Mouse (Mus musculus): ENCODE measurements around the gene Klhl6. TPM values are rescaled to one million over a fixed set of nuclear protein-coding genes. Genes with fewer than 3 reads are reported as not detected.

The Klhl6 gene
- total and polyA plus RNA-seq, 2 experiments from 2014 or later, result 2.4 to 2.7 TPM

- 81% methylated on average over 1 of the region's 1 CpGs for WGBS
- TF ChIP-seq CTCF (IDR thresholded peaks at IDR 0.05; ENCODE audit: low read depth), result no peak
- H3K9ac ChIP-seq (replicated peaks; ENCODE audit: low read length), result no peak overlapping the region
Measured at GRCm38 (mm10) chr16:19918286-19918685, 64.6 kb downstream of the Klhl6 start.

GRCm38 (mm10) chr16:19912582-19912981 lies 70.3 kb downstream of the Klhl6 start:
- ATAC-seq, result no peak
- no peak overlapping the region for H3K9ac ChIP-seq (replicated peaks; ENCODE audit: low read length)
- no peak overlapping the region for H3K4me2 ChIP-seq (ENCODE audit: low read depth, low read length)
- no peak overlapping the region for H3K27ac ChIP-seq
- TF ChIP-seq CTCF (IDR thresholded peaks at IDR 0.05; ENCODE audit: low read depth), result no peak
- no peaks in the 10 kb centered on the region for H3K27me3 ChIP-seq (ENCODE audit: insufficient read depth, low read length)
- H3K9me3 ChIP-seq (ENCODE audit: low read length), result no peaks in the 10 kb centered on the region
- WGBS, result 89% methylated on average over 2 of the region's 2 CpGs
- no peak overlapping the region for H3K4me3 ChIP-seq (ENCODE audit: low read length)
- no peaks in the 10 kb centered on the region for H3K4me1 ChIP-seq (ENCODE audit: insufficient read depth, low read length)
- no peak for DNase-seq (ENCODE audit: low spot score)
- no peaks in the 10 kb centered on the region for H3K36me3 ChIP-seq (ENCODE audit: insufficient read depth, low read length)

More at GRCm38 (mm10) chr16:19918286-19918685, 64.6 kb downstream of the Klhl6 start:
- DNase-seq (ENCODE audit: low spot score) (no peak), ATAC-seq (no peak)
- Histone ChIP-seq H3K27me3 (ENCODE audit: insufficient read depth, low read length) (no peaks in the 10 kb centered on the region), H3K9me3 (ENCODE audit: low read length) (no peaks in the 10 kb centered on the region), H3K36me3 (ENCODE audit: insufficient read depth, low read length) (no peaks in the 10 kb centered on the region), H3K27ac (no peak overlapping the region), H3K4me1 (ENCODE audit: insufficient read depth, low read length) (no peaks in the 10 kb centered on the region), H3K4me3 (ENCODE audit: low read length) (no peak overlapping the region), H3K4me2 (ENCODE audit: low read depth, low read length) (no peak overlapping the region)

GRCm38 (mm10) chr16:19908291-19908690 lies 74.5 kb downstream of the Klhl6 start:
- TF ChIP-seq CTCF (IDR thresholded peaks at IDR 0.05; ENCODE audit: low read depth), result peak; percentile 3; the same call in 1 of the 2 replicates
- no peaks in the 10 kb centered on the region for H3K4me1 ChIP-seq (ENCODE audit: insufficient read depth, low read length)
- ATAC-seq (no peak), DNase-seq (ENCODE audit: low spot score) (no peak)
- H3K27me3 ChIP-seq (ENCODE audit: insufficient read depth, low read length), result no peaks in the 10 kb centered on the region
- no peaks in the 10 kb centered on the region for H3K36me3 ChIP-seq (ENCODE audit: insufficient read depth, low read length)
- H3K4me2 ChIP-seq (ENCODE audit: low read depth, low read length), result no peak overlapping the region
- 61% methylated on average over 3 of the region's 3 CpGs for WGBS
- no peak overlapping the region for H3K9ac ChIP-seq (replicated peaks; ENCODE audit: low read length)
- no peak overlapping the region for H3K4me3 ChIP-seq (ENCODE audit: low read length)
- H3K27ac ChIP-seq, result no peak overlapping the region
- H3K9me3 ChIP-seq (ENCODE audit: low read length), result no peaks in the 10 kb centered on the region

GRCm38 (mm10) chr16:19907103-19907502 lies 75.7 kb downstream of the Klhl6 start:
- no peak for ATAC-seq
- Histone ChIP-seq H3K27me3 (ENCODE audit: insufficient read depth, low read length) (no peaks in the 10 kb centered on the region), H3K4me3 (ENCODE audit: low read length) (no peak overlapping the region), H3K9ac (replicated peaks; ENCODE audit: low read length) (no peak overlapping the region), H3K4me2 (ENCODE audit: low read depth, low read length) (no peak overlapping the region), H3K27ac (no peak overlapping the region), H3K36me3 (ENCODE audit: insufficient read depth, low read length) (no peaks in the 10 kb centered on the region), H3K4me1 (ENCODE audit: insufficient read depth, low read length) (no peaks in the 10 kb centered on the region), H3K9me3 (ENCODE audit: low read length) (no peaks in the 10 kb centered on the region)
- peak; percentile 62 for DNase-seq (ENCODE audit: low spot score)
- 41% methylated on average over 2 of the region's 2 CpGs for WGBS
- peak; percentile 77 for TF ChIP-seq CTCF (IDR thresholded peaks at IDR 0.05; ENCODE audit: low read depth)

- H3K4me1 ChIP-seq (ENCODE audit: insufficient read depth, low read length), result no peaks in the 10 kb centered on the region
- no peak overlapping the region for H3K4me3 ChIP-seq (ENCODE audit: low read length)
- DNase-seq (ENCODE audit: low spot score) (no peak), ATAC-seq (no peak)
- no peaks in the 10 kb centered on the region for H3K36me3 ChIP-seq (ENCODE audit: insufficient read depth, low read length)
- no peak overlapping the region for H3K27ac ChIP-seq
- H3K27me3 ChIP-seq (ENCODE audit: insufficient read depth, low read length), result no peaks in the 10 kb centered on the region
- no peak for TF ChIP-seq CTCF (IDR thresholded peaks at IDR 0.05; ENCODE audit: low read depth)
- no peaks in the 10 kb centered on the region for H3K9me3 ChIP-seq (ENCODE audit: low read length)
- no peak overlapping the region for H3K4me2 ChIP-seq (ENCODE audit: low read depth, low read length)
- WGBS, result 53% methylated on average over 2 of the region's 2 CpGs
- no peak overlapping the region for H3K9ac ChIP-seq (replicated peaks; ENCODE audit: low read length)
Measured at GRCm38 (mm10) chr16:19904734-19905479, 77.9 kb downstream of the Klhl6 start.

GRCm38 (mm10) chr16:19903792-19904191 lies 79.0 kb downstream of the Klhl6 start:
- Histone ChIP-seq H3K9me3 (ENCODE audit: low read length) (no peaks in the 10 kb centered on the region), H3K4me2 (ENCODE audit: low read depth, low read length) (no peak overlapping the region), H3K36me3 (ENCODE audit: insufficient read depth, low read length) (no peaks in the 10 kb centered on the region), H3K27me3 (ENCODE audit: insufficient read depth, low read length) (no peaks in the 10 kb centered on the region), H3K4me1 (ENCODE audit: insufficient read depth, low read length) (no peaks in the 10 kb centered on the region), H3K4me3 (ENCODE audit: low read length) (no peak overlapping the region), H3K9ac (replicated peaks; ENCODE audit: low read length) (no peak overlapping the region), H3K27ac (no peak overlapping the region)
- no peak for DNase-seq (ENCODE audit: low spot score)
- 100% methylated on average over 1 of the region's 1 CpGs for WGBS
- TF ChIP-seq CTCF (IDR thresholded peaks at IDR 0.05; ENCODE audit: low read depth), result no peak
- no peak for ATAC-seq

Other genes starting within 250 kb of the Klhl6 start
- gene B3gnt5, start 222.8 kb downstream of the Klhl6 start, total RNA-seq (2014; rRNA removed), result 21.4 and 25.5 TPM in 2 replicates
- 22.6 and 24.0 TPM in 2 replicates for gene B3gnt5, start 222.8 kb downstream of the Klhl6 start, polyA plus RNA-seq (2015; fragmentation: Nextera tagmentation; extraction: Ambion mirVana)
- 75.5 and 80.7 TPM in 2 replicates for gene Klhl24, start 114.5 kb upstream of the Klhl6 start, total RNA-seq (2014; rRNA removed)
- 34.8 and 36.2 TPM in 2 replicates for gene Klhl24, start 114.5 kb upstream of the Klhl6 start, polyA plus RNA-seq (2015; fragmentation: Nextera tagmentation; extraction: Ambion mirVana)
- gene Yeats2, start 158.0 kb upstream of the Klhl6 start, total RNA-seq (2014; rRNA removed), result 43.6 and 48.6 TPM in 2 replicates
- 11.1 and 11.4 TPM in 2 replicates for gene Yeats2, start 158.0 kb upstream of the Klhl6 start, polyA plus RNA-seq (2015; fragmentation: Nextera tagmentation; extraction: Ambion mirVana)